Mouse (Mus musculus): ENCODE results near the gene Ip6k2. TPM values are rescaled to one million over a fixed set of nuclear protein-coding genes. Genes with fewer than 3 reads are reported as not detected.

The Ip6k2 gene
- total RNA-seq (2023; ENCODE audit: inconsistent age), result 61.0 to 68.4 TPM (median 65.1 TPM) in 4 replicates

GRCm38 (mm10) chr9:108783548-108784463, at the start of gene Ip6k2:
Ip6k2 (plus strand) TSS chr9:108783796.

GRCm38 (mm10) chr9:108808163-108808665, 24.6 kb downstream of the Ip6k2 start, which contains the start of gene Nckipsd:
Nckipsd (plus strand) TSS chr9:108808368.

GRCm38 (mm10) chr9:108825820-108826699, 42.5 kb downstream of the Ip6k2 start, which contains the start of gene Celsr3:
Celsr3 (plus strand) TSS chr9:108826320.

GRCm38 (mm10) chr9:108852976-108853375, 69.4 kb downstream of the Ip6k2 start, which contains the start of gene Slc26a6:
Slc26a6 (plus strand) TSS chr9:108853283.

Other genes with a start within 250 kb of the Ip6k2 start
- 190 to 206 TPM (median 192 TPM) in 4 replicates for gene Impdh2, start 223.5 kb upstream of the Ip6k2 start, total RNA-seq (2023; ENCODE audit: inconsistent age)
- gene Ndufaf3, start 216.4 kb upstream of the Ip6k2 start, total RNA-seq (2023; ENCODE audit: inconsistent age), result 26.7 to 34.9 TPM (median 34.0 TPM) in 4 replicates
- gene Dalrd3, start 213.9 kb upstream of the Ip6k2 start, total RNA-seq (2023; ENCODE audit: inconsistent age), result 93.0 to 123 TPM (median 103 TPM) in 4 replicates
- gene Wdr6, start 205.1 kb upstream of the Ip6k2 start, total RNA-seq (2023; ENCODE audit: inconsistent age), result 40.0 to 43.3 TPM (median 41.3 TPM) in 4 replicates
- gene P4htm, start 186.1 kb upstream of the Ip6k2 start, total RNA-seq (2023; ENCODE audit: inconsistent age), result 4.6 to 7.5 TPM (median 5.5 TPM) in 4 replicates
- 146 to 163 TPM (median 155 TPM) in 4 replicates for gene Arih2, start 134.4 kb upstream of the Ip6k2 start, total RNA-seq (2023; ENCODE audit: inconsistent age)
- gene Slc25a20, start 121.7 kb upstream of the Ip6k2 start, total RNA-seq (2023; ENCODE audit: inconsistent age), result 14.4 to 21.3 TPM (median 19.8 TPM) in 4 replicates
- gene Prkar2a, start 94.5 kb upstream of the Ip6k2 start, total RNA-seq (2023; ENCODE audit: inconsistent age), result 8.5 to 10.4 TPM (median 9.6 TPM) in 4 replicates
- 15.7 to 21.5 TPM (median 17.9 TPM) in 4 replicates for gene Nckipsd, start 24.6 kb downstream of the Ip6k2 start, total RNA-seq (2023; ENCODE audit: inconsistent age)
- 0.06 to 0.09 TPM in 2 of 4 replicates, not detected in the others for gene Celsr3, start 42.5 kb downstream of the Ip6k2 start, total RNA-seq (2023; ENCODE audit: inconsistent age)
- gene Slc26a6, start 69.5 kb downstream of the Ip6k2 start, total RNA-seq (2023; ENCODE audit: inconsistent age), result 9.4 to 15.0 TPM (median 10.4 TPM) in 4 replicates
- not detected in 4 replicates for gene Tmem89, start 130.8 kb downstream of the Ip6k2 start, total RNA-seq (2023; ENCODE audit: inconsistent age)
- gene Uqcrc1, start 152.8 kb downstream of the Ip6k2 start, total RNA-seq (2023; ENCODE audit: inconsistent age), result 160 to 191 TPM (median 173 TPM) in 4 replicates
- gene Col7a1, start 169.8 kb downstream of the Ip6k2 start, total RNA-seq (2023; ENCODE audit: inconsistent age), result 2.9 to 7.1 TPM (median 4.6 TPM) in 4 replicates
- 0.45 to 0.74 TPM (median 0.64 TPM) in 3 of 4 replicates, not detected in the other for gene Ucn2, start 202.2 kb downstream of the Ip6k2 start, total RNA-seq (2023; ENCODE audit: inconsistent age)
- 26.1 to 36.7 TPM (median 28.4 TPM) in 4 replicates for gene Pfkfb4, start 208.0 kb downstream of the Ip6k2 start, total RNA-seq (2023; ENCODE audit: inconsistent age)

Measured in B cell, adult (primary cell).